28 mouse cellular contexts compared by ENCODE assay signal in the genomic region with DNA sequence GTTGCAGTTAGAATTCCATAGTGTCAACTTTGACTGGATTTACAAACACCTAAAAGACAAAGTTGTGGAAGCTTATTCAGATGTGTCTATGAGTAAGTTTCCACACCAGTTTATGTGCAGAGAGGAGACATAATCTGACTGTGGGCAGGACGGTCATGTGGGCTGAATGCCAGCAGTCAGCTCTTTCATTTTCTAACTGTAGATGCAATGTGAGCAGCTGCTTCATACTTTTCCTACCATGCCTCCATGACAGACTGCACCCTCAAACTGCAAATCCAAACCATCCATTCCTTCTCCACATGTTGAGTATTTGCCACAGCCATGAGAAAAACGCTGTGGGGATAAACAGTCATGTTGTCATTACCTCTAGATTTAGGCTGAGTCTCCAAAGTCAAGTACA.
DNase-seq lines count a peak whose midpoint lies in the region; ATAC-seq lines count a peak whose summit lies in the region.
"Had no signal": no experiment of that assay in that cellular context is flagged by ENCODE, and none has a peak within 500 bp of the region (broad histone marks: within the 10 kb centered on the region; RNA-seq: fewer than 3 reads in every experiment).

No protein-coding gene starts in this region.

- H3K4me2 ChIP-seq in kidney, embryonic 14.5 days (replicated peaks; ENCODE audit: low read depth, low read length), result no peak overlapping the region
- H3K4me2 ChIP-seq: forebrain, embryonic 15.5 days; heart, embryonic 11.5 days; hindbrain, embryonic 12.5 days; liver, embryonic 13.5 days; midbrain, embryonic 12.5 days; neural tube, embryonic 13.5 days had no signal

- ATAC-seq in kidney, embryonic 14.5 days (ENCODE audit: low FRiP score, low TSS enrichment), result no peak
- no peak for ATAC-seq in frontal cortex, adult (ENCODE audit: low TSS enrichment)
- ATAC-seq: forebrain, embryonic 15.5 days; intestine, embryonic 16.5 days; Patski had no signal

- H3K4me3 ChIP-seq in kidney, embryonic 14.5 days (ENCODE audit: low read length), result no peak overlapping the region
- H3K4me3 ChIP-seq: forebrain, embryonic 15.5 days; gastrocnemius, adult 2 months; hindbrain, embryonic 12.5 days; layer of hippocampus, adult 2 months; left cerebral cortex, adult 2 months; liver, embryonic 13.5 days; megakaryocyte, embryonic 14.5 days; midbrain, embryonic 12.5 days; neural tube, embryonic 13.5 days had no signal

- H3K27ac ChIP-seq in kidney, embryonic 14.5 days (ENCODE audit: low read depth, low read length), result no peak overlapping the region
- H3K27ac ChIP-seq: forebrain, embryonic 15.5 days; gastrocnemius, adult 2 months; hindbrain, embryonic 12.5 days; layer of hippocampus, adult 2 months; left cerebral cortex, adult 2 months; liver, embryonic 13.5 days; midbrain, embryonic 12.5 days; neural tube, embryonic 13.5 days had no signal

- H3K27me3 ChIP-seq in kidney, embryonic 14.5 days (ENCODE audit: control insufficient read depth, insufficient read depth, low read length), result no peaks in the 10 kb centered on the region
- H3K27me3 ChIP-seq: forebrain, embryonic 15.5 days; hindbrain, embryonic 12.5 days; liver, embryonic 13.5 days; neural tube, embryonic 13.5 days had no signal

- WGBS in kidney, embryonic 14.5 days, result 78% methylated on average over 2 of the region's 2 CpGs

- H3K4me1 ChIP-seq in kidney, embryonic 14.5 days (ENCODE audit: control insufficient read depth, insufficient read depth, low read length), result no peaks in the 10 kb centered on the region
- H3K4me1 ChIP-seq: forebrain, embryonic 15.5 days; hindbrain, embryonic 12.5 days; liver, embryonic 13.5 days; megakaryocyte, embryonic 14.5 days; midbrain, embryonic 12.5 days; neural tube, embryonic 13.5 days had no signal

- peak; percentile 13 to 22 for DNase-seq in cerebellum, adult 18-20 months
- no peak for DNase-seq in cerebellum, adult 9-10 months
- peak; percentile 3 for DNase-seq in NIH3T3 (ENCODE audit: low read depth)
- DNase-seq in cerebellum, postnatal 36 days, result peak; percentile 20 to 23
- peak; percentile 13 for DNase-seq in lung, postnatal 14 days
- no peak for DNase-seq in right cerebral cortex, postnatal 36 days (ENCODE audit: low spot score in 2 of 2)
- DNase-seq: adrenal gland, postnatal 10 days; gastrocnemius, adult 2 months; gastrocnemius, postnatal 36 days; heart, adult 18-20 months; heart, postnatal 36 days; kidney, adult 8-10 months; kidney, postnatal 14 days; liver, embryonic 13.5 days; thymus, postnatal 14 days had no signal

- no peaks in the 10 kb centered on the region for H3K9me3 ChIP-seq in kidney, embryonic 14.5 days (ENCODE audit: control insufficient read depth, low read length)
- H3K9me3 ChIP-seq: forebrain, embryonic 15.5 days; hindbrain, embryonic 12.5 days; liver, embryonic 13.5 days; megakaryocyte, embryonic 14.5 days; midbrain, embryonic 12.5 days; neural tube, embryonic 13.5 days had no signal

- H3K9ac ChIP-seq in kidney, embryonic 14.5 days (ENCODE audit: low read depth, low read length), result no peak overlapping the region
- H3K9ac ChIP-seq: forebrain, embryonic 15.5 days; hindbrain, embryonic 12.5 days; liver, embryonic 13.5 days; midbrain, embryonic 12.5 days; neural tube, embryonic 13.5 days had no signal

- H3K36me3 ChIP-seq in kidney, embryonic 14.5 days (ENCODE audit: control insufficient read depth, insufficient read depth, low read length), result no peaks in the 10 kb centered on the region
- H3K36me3 ChIP-seq: forebrain, embryonic 15.5 days; G1E; hindbrain, embryonic 12.5 days; liver, embryonic 13.5 days; midbrain, embryonic 12.5 days; neural tube, embryonic 13.5 days had no signal

Comparison
In these comparisons a context has a peak if more than half of its experiments do, and no peak if none do; other contexts are left out.
1. DNase-seq: peak in cerebellum, adult 18-20 months (2 of 2), NIH3T3 (single experiment), cerebellum, postnatal 36 days (2 of 2) and lung, postnatal 14 days (single experiment); none in cerebellum, adult 9-10 months (single experiment) and right cerebral cortex, postnatal 36 days (0 of 2).